Mouse (Mus musculus): ENCODE data around the gene Mapk14.

The Mapk14 gene

GRCm38 (mm10) chr17:28785036-28785435 lies 93.9 kb downstream of the Mapk14 start:
- no peak for DNase-seq (ENCODE audit: low spot score)

DNA sequence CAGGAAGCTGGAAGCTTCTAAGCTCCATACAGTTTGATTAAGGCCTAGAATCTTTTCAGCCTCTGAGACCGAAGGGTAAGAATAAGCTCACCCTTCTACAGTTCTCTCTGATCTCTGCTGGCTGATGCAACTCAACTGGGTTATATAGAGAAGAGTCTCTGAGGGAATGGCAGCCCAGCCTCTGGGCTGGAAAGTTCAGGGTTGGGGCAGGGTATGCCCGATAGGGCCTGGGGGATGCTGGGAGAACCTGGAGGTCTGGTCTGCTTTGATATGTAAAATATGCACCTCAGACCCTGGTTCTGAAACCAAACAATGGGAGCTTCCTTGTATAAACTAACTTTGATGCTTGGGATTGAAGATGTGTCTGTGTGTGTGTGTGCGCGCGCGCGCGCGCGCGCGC lies 96.4 kb downstream of the Mapk14 start:
- DNase-seq (ENCODE audit: low spot score), result no peak

- DNase-seq (ENCODE audit: low spot score), result no peak
These were observed 105.9 kb downstream of the Mapk14 start for GRCm38 (mm10) chr17:28797031-28797430.

All from adipocyte (in vitro differentiated cells).